Mouse (Mus musculus): ENCODE measurements around the gene Spsb4.

The Spsb4 gene

GRCm38 (mm10) chr9:97018677-97019147 lies at the start of gene Spsb4:
Gene Spsb4 (minus strand): TSS chr9:97018843.
- peak; percentile 95 for DNase-seq (ENCODE audit: low read depth, low spot score)

- no peak for DNase-seq (ENCODE audit: low read depth, low spot score)
These were observed 49.1 kb upstream of the Spsb4 start for GRCm38 (mm10) chr9:97067761-97068160.

- DNase-seq (ENCODE audit: low read depth, low spot score) = peak; percentile 60
These were observed 47.2 kb upstream of the Spsb4 start for GRCm38 (mm10) chr9:97065885-97066284.

- DNase-seq (ENCODE audit: low read depth, low spot score) = no peak
These were observed 46.6 kb upstream of the Spsb4 start for GRCm38 (mm10) chr9:97065216-97065615.

- no peak for DNase-seq (ENCODE audit: low read depth, low spot score)
These were observed 45.5 kb upstream of the Spsb4 start for GRCm38 (mm10) chr9:97064161-97064560.

- no peak for DNase-seq (ENCODE audit: low read depth, low spot score)
These were observed 43.1 kb upstream of the Spsb4 start for GRCm38 (mm10) chr9:97061696-97062095.

GRCm38 (mm10) chr9:97056541-97057338 lies 38.1 kb upstream of the Spsb4 start:
- DNase-seq (ENCODE audit: low read depth, low spot score) = peak; percentile 34

- DNase-seq (ENCODE audit: low read depth, low spot score) = peak; percentile 23
These were observed 37.3 kb upstream of the Spsb4 start for GRCm38 (mm10) chr9:97055906-97056305.

GRCm38 (mm10) chr9:97051176-97051575 lies 32.5 kb upstream of the Spsb4 start:
- peak; percentile 76 for DNase-seq (ENCODE audit: low read depth, low spot score)

- DNase-seq (ENCODE audit: low read depth, low spot score) = no peak
These were observed 27.6 kb upstream of the Spsb4 start for GRCm38 (mm10) chr9:97046240-97046639.

GRCm38 (mm10) chr9:97041633-97042032 lies 23.0 kb upstream of the Spsb4 start:
- DNase-seq (ENCODE audit: low read depth, low spot score) = no peak

GRCm38 (mm10) chr9:97038010-97038409 lies 19.4 kb upstream of the Spsb4 start:
- no peak for DNase-seq (ENCODE audit: low read depth, low spot score)

- DNase-seq (ENCODE audit: low read depth, low spot score) = no peak
These were observed 18.0 kb upstream of the Spsb4 start for GRCm38 (mm10) chr9:97036656-97037055.

GRCm38 (mm10) chr9:97027361-97027760 lies 8.7 kb upstream of the Spsb4 start:
- no peak for DNase-seq (ENCODE audit: low read depth, low spot score)

GRCm38 (mm10) chr9:97026006-97026405 lies 7.4 kb upstream of the Spsb4 start:
- DNase-seq (ENCODE audit: low read depth, low spot score) = no peak

GRCm38 (mm10) chr9:97024451-97024850 lies 5.8 kb upstream of the Spsb4 start:
- no peak for DNase-seq (ENCODE audit: low read depth, low spot score)

GRCm38 (mm10) chr9:97022948-97023347 lies 4.3 kb upstream of the Spsb4 start:
- DNase-seq (ENCODE audit: low read depth, low spot score) = no peak

GRCm38 (mm10) chr9:97022371-97022770 lies 3.7 kb upstream of the Spsb4 start:
- no peak for DNase-seq (ENCODE audit: low read depth, low spot score)

- no peak for DNase-seq (ENCODE audit: low read depth, low spot score)
These were observed 1.5 kb upstream of the Spsb4 start for GRCm38 (mm10) chr9:97020152-97020551.

GRCm38 (mm10) chr9:97019686-97020085 lies 1.0 kb upstream of the Spsb4 start:
- no peak for DNase-seq (ENCODE audit: low read depth, low spot score)

GRCm38 (mm10) chr9:97019231-97019630 lies 588 bp upstream of the Spsb4 start:
- DNase-seq (ENCODE audit: low read depth, low spot score) = no peak

- peak; percentile 86 for DNase-seq (ENCODE audit: low read depth, low spot score)
These were observed 617 bp downstream of the Spsb4 start for GRCm38 (mm10) chr9:97017811-97018641.

Data from mesoderm, embryonic 11.5 days (tissue).